Mouse (Mus musculus) left cerebral cortex, adult 11 months (tissue): Measurements from ENCODE around the gene Olfr324.

Experiments
- DNase-seq: peaks from one replicate; pipeline ENCODE4 v3.0.0; 2022; ENCODE audit warnings: low spot score

Olfr324 gene

DNA sequence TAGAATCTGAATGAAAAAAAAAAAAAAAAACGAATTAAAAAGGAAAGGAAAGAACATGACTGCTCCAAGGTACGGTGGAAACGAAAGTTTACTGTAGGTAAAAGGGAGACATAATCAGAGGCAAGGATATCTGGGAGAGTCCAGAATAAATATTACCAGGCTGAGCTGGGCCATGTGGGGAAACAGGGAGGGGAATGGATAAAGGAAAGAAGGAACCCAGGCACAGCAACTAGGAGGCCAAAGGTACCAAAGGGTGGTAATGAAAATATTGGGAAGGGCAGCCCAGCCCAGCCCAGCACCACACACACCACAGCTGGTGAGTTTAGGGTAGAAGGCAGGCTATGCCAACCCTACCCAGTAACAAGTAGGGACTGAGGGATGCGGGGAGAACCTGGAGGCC is 40.0 kb downstream of the Olfr324 start:
- DNase-seq, result no peak

DNA sequence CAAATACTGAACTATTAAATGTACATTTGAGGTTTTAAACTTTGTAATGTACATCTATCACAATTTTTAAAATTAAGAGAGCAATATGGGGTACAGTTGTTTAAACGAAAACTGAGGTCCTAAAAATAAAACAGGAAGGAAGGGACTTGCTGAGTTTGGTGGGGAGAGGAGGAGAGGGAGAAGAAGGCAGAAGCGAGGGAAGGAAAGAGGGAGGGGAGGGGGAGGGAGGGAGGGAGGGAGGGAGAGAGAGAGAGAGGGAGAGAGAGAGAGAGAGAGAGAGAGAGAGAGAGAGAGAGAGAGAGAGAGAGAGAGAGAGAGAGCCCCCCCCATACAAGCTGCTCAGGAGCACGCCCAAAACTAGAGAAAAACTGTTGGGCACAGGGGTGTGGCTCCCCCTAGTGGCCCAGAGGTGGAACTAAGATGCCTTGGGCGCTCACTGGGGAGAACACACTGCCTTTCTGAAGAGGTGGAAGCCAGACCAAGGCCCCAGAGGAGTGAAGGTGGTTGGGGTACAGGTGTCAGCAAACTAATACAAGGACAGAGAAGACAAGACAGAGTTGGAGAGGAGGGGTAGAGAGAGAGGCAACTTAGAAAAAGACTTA is 41.6 kb downstream of the Olfr324 start:
- no peak for DNase-seq

DNA sequence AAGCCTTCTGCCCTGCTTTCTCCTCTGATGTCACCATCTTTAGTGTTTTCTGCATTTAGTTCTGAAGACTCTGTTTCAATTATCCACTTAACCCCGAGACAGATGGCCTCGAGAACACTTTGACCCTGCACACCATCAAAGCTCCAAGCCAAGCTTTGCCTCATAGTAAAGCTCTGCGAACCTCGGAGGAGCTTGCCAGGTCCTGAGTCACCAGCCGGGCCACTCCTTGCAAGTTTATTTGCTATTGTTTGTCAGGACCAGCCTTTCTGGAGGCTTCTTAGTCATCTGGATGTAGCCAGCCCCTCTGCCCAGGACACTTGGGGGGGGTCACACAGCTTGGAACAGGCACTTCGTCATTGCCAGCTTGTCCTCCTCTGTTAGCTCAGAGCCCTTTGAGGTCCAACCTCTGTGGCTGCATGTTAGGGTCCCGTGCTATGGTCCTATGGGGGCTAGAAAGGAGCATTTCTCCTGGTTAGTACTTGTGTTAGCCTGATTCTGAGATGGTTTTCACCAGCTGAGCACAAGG is 43.3 kb downstream of the Olfr324 start:
- DNase-seq, result no peak

DNA sequence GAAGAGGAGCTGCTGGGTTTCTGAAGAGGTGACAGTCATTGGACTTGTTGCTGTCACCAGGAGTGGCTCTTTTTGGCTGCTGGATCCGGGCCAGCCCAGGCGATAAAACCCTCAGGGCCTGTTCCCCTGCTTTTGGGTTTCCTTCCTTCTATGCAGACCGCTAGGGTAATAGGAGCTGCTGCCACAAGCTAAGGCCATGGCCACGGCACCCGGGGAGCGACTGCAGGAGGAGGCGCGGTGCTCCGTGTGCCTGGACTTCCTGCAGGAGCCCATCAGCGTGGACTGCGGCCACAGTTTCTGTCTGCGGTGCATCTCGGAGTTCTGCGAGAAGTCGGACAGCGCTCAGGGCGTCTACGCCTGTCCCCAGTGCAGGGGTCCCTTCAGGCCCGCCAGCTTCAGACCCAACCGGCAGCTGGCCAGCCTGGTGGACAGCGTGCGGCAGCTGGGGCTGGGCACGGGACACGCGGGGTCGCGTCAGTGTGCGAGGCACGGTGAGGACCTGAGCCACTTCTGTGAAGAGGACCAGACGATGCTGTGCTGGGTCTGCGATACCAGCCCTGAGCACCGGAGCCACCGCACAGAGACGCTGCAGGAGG is 45.5 kb downstream of the Olfr324 start, which contains the start of gene Trim58:
Gene Trim58 (plus strand): TSS at position 194 of the 596 bp plus-strand sequence.
- DNase-seq, result no peak

DNA sequence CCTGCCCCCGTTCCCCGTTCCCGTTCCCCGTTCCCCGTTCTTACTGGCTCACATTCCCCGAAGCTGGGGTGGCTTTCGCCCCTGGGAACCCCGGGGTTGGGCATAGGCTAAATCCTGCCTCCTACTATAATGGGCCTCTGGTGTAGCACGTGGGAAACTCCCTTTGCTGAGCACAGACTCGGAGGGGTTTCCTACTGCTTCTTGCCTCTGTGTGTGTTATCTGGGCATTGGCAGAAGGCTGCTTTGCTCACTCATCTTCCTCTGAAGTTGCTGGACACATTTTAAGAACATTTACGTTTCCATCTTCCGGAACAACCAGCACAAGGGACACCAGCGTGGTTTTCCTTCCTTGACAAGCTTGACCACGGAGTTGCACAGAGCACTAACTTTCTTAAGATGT is 46.1 kb downstream of the Olfr324 start:
- DNase-seq, result no peak

DNA sequence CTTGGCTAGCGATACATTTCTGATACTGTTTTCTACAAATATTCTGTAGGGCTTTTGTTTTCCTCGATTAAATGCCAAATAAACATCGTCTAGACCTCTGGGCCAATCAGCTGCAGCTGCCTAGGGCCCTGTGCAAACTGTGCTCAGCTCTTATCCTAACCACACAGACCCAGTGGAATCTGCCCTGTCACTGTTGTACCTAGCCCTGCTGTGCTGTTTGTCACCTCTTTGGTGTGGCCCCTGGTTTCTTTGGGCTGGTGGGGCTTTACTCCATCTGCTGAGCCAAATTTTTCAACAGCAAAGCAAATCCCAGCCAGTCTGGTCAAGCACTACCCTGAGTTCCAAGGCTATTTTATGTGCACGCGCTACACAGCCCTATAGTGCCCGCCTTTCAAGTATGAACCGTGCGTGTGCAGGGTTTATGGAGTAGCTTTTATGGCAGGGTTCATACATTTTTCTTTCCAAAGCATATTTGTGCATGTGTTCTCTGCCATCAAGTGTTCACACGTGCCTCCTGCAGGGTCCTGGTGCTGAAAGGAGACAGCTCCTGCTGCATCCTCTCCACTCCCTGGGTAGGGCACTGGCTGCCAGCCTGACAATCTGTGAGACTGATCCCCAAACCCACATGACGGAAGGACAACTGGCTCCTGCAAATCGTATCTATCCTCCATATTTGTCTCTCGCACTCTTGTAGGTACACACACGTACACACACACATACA is 46.9 kb downstream of the Olfr324 start:
- DNase-seq, result no peak

DNA sequence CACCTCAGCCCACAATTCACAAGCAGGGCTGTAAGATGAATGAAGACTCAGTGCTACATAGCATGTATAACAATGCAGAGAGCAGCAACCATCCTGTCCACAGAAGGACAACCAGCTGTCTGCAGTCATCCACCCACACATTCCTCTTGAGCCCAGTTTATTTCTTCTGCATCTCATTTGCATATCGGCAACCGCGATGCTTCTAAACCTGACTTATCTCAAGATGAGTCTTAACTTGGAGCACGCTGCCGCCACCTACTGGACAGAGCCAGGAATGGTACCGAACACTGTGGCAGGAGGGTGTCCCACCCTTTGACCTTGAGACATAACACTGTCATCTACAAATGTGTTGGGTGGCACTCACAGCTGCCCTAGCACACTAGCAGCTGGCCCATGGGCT is 48.4 kb downstream of the Olfr324 start:
- DNase-seq, result no peak
